Mouse (Mus musculus): ENCODE measurements at regions not wholly inside any gene's neighbourhood (a gene's known extent, or its start where the extent isn't known, plus 50 kb on each side); places are given as distances from the start of the nearest gene placed in this dataset.

GRCm38 (mm10) chr13:107903150-107903959 lies 140.9 kb upstream of the Smim15 start:
- ATAC-seq (ENCODE audit: insufficient number of reproducible peaks, low FRiP score, low TSS enrichment, low read depth): 0 out of 2 replicates have a peak, but pooled peaks have one; percentile 43
- Histone ChIP-seq H3K27me3 (no peaks in the 10 kb centered on the region), H3K4me2 (replicated peaks) (no peak overlapping the region), H3K4me3 (replicated peaks) (no peak overlapping the region), H3K4me1 (peaks cover 8% of the 10 kb centered on the region), H3K27ac (replicated peaks) (no peak overlapping the region), H3K9ac (no peak overlapping the region), H3K9me3 (replicated peaks) (no peaks in the 10 kb centered on the region), H3K36me3 (no peaks in the 10 kb centered on the region)
- WGBS: 42% methylated on average over 9 of the region's 9 CpGs

- Histone ChIP-seq H3K36me3 (no peaks in the 10 kb centered on the region), H3K9me3 (replicated peaks) (no peaks in the 10 kb centered on the region), H3K4me1 (peaks cover 8% of the 10 kb centered on the region), H3K9ac (no peak overlapping the region), H3K27ac (replicated peaks) (no peak overlapping the region), H3K4me3 (replicated peaks) (no peak overlapping the region), H3K27me3 (no peaks in the 10 kb centered on the region), H3K4me2 (replicated peaks) (no peak overlapping the region)
- ATAC-seq (ENCODE audit: insufficient number of reproducible peaks, low FRiP score, low TSS enrichment, low read depth): no peak
- WGBS: 68% methylated on average over 5 of the region's 5 CpGs
These were observed 141.5 kb upstream of the Smim15 start for GRCm38 (mm10) chr13:107902800-107903149.

- peak overlapping the region; percentile 39; the same call in 1 of the 2 replicates for H3K27ac ChIP-seq (replicated peaks)
- ATAC-seq (ENCODE audit: insufficient number of reproducible peaks, low FRiP score, low TSS enrichment, low read depth): no peak; the same call in 1 of the 2 replicates
- H3K36me3 ChIP-seq: no peaks in the 10 kb centered on the region
- no peak overlapping the region for H3K4me2 ChIP-seq (replicated peaks)
- no peaks in the 10 kb centered on the region for H3K27me3 ChIP-seq
- H3K9me3 ChIP-seq (replicated peaks): no peaks in the 10 kb centered on the region
- H3K4me3 ChIP-seq (replicated peaks): no peak overlapping the region
- H3K4me1 ChIP-seq: peaks cover 8% of the 10 kb centered on the region
- no peak overlapping the region for H3K9ac ChIP-seq
- 33% methylated on average over 8 of the region's 8 CpGs for WGBS
These were observed 144.5 kb upstream of the Smim15 start for GRCm38 (mm10) chr13:107899600-107900229.

- Histone ChIP-seq H3K9me3 (replicated peaks) (no peaks in the 10 kb centered on the region), H3K4me3 (replicated peaks) (no peak overlapping the region), H3K4me2 (replicated peaks) (no peak overlapping the region), H3K36me3 (no peaks in the 10 kb centered on the region), H3K4me1 (peaks cover 8% of the 10 kb centered on the region), H3K27me3 (no peaks in the 10 kb centered on the region), H3K9ac (no peak overlapping the region), H3K27ac (replicated peaks) (no peak overlapping the region)
- no peak for ATAC-seq (ENCODE audit: insufficient number of reproducible peaks, low FRiP score, low TSS enrichment, low read depth)
- 52% methylated on average over 1 of the region's 1 CpGs for WGBS
These were observed 146.6 kb upstream of the Smim15 start for GRCm38 (mm10) chr13:107897646-107898045.

- Histone ChIP-seq H3K27me3 (peaks cover 4% of the 10 kb centered on the region; the same call in 1 of the 2 replicates), H3K4me1 (peaks cover 8% of the 10 kb centered on the region), H3K9me3 (replicated peaks) (no peaks in the 10 kb centered on the region), H3K4me3 (replicated peaks) (no peak overlapping the region), H3K27ac (replicated peaks) (no peak overlapping the region), H3K4me2 (replicated peaks) (no peak overlapping the region), H3K36me3 (no peaks in the 10 kb centered on the region), H3K9ac (no peak overlapping the region)
- 56% methylated on average over 3 of the region's 3 CpGs for WGBS
- no peak for ATAC-seq (ENCODE audit: insufficient number of reproducible peaks, low FRiP score, low TSS enrichment, low read depth)
These were observed 147.1 kb upstream of the Smim15 start for GRCm38 (mm10) chr13:107897184-107897583.

- no peak overlapping the region for H3K9ac ChIP-seq
- H3K4me1 ChIP-seq: peaks cover 4% of the 10 kb centered on the region
- H3K27ac ChIP-seq (replicated peaks): no peak overlapping the region
- 91% methylated on average over 8 of the region's 8 CpGs for WGBS
- H3K36me3 ChIP-seq: no peaks in the 10 kb centered on the region
- no peaks in the 10 kb centered on the region for H3K9me3 ChIP-seq (replicated peaks)
- no peak overlapping the region for H3K4me3 ChIP-seq (replicated peaks)
- H3K27me3 ChIP-seq: peaks cover 6% of the 10 kb centered on the region; the same call in 1 of the 2 replicates
- H3K4me2 ChIP-seq (replicated peaks): no peak overlapping the region
- ATAC-seq (ENCODE audit: insufficient number of reproducible peaks, low FRiP score, low TSS enrichment, low read depth): no peak
These were observed 150.6 kb upstream of the Smim15 start for GRCm38 (mm10) chr13:107893581-107894183.

- 81% methylated on average over 4 of the region's 4 CpGs for WGBS
- H3K4me2 ChIP-seq (replicated peaks): no peak overlapping the region
These were observed 151.2 kb upstream of the Smim15 start for GRCm38 (mm10) chr13:107893081-107893480.

GRCm38 (mm10) chr13:107891946-107892345 lies 152.3 kb upstream of the Smim15 start:
- Histone ChIP-seq H3K4me2 (replicated peaks) (peak overlapping the region; percentile 90), H3K4me3 (replicated peaks) (peak overlapping the region; percentile 79), H3K9me3 (replicated peaks) (no peaks in the 10 kb centered on the region), H3K4me1 (peaks cover 16% of the 10 kb centered on the region), H3K9ac (0 out of 2 replicates have a peak overlapping the region, but pooled peaks have one; percentile 70), H3K27me3 (peaks cover 6% of the 10 kb centered on the region; the same call in 1 of the 2 replicates), H3K36me3 (no peaks in the 10 kb centered on the region), H3K27ac (replicated peaks) (no peak overlapping the region; the same call in 1 of the 2 replicates)
- ATAC-seq (ENCODE audit: insufficient number of reproducible peaks, low FRiP score, low TSS enrichment, low read depth): no peak
- WGBS: 13% methylated on average over 11 of the region's 11 CpGs

More at GRCm38 (mm10) chr13:107893081-107893480, 151.2 kb upstream of the Smim15 start:
- H3K27me3 ChIP-seq: peaks cover 6% of the 10 kb centered on the region; the same call in 1 of the 2 replicates
- peaks cover 6% of the 10 kb centered on the region for H3K4me1 ChIP-seq
- H3K9me3 ChIP-seq (replicated peaks): no peaks in the 10 kb centered on the region
- no peak overlapping the region for H3K9ac ChIP-seq
- no peak for ATAC-seq (ENCODE audit: insufficient number of reproducible peaks, low FRiP score, low TSS enrichment, low read depth)
- H3K4me3 ChIP-seq (replicated peaks): no peak overlapping the region
- H3K36me3 ChIP-seq: no peaks in the 10 kb centered on the region
- no peak overlapping the region for H3K27ac ChIP-seq (replicated peaks)

GRCm38 (mm10) chr13:107890866-107891821 lies 153.1 kb upstream of the Smim15 start:
- Histone ChIP-seq H3K27ac (replicated peaks) (peak overlapping the region; percentile 96), H3K4me3 (replicated peaks) (peak overlapping the region; percentile 79), H3K36me3 (no peaks in the 10 kb centered on the region), H3K4me1 (peaks cover 16% of the 10 kb centered on the region), H3K4me2 (replicated peaks) (peak overlapping the region; percentile 90), H3K9ac (peak overlapping the region; percentile 70), H3K27me3 (peaks cover 6% of the 10 kb centered on the region; the same call in 1 of the 2 replicates), H3K9me3 (replicated peaks) (no peaks in the 10 kb centered on the region)
- ATAC-seq (ENCODE audit: insufficient number of reproducible peaks, low FRiP score, low TSS enrichment, low read depth): peak; percentile 2
- WGBS: under 1% methylated on average over 95 of the region's 95 CpGs

GRCm38 (mm10) chr13:107889985-107890865 lies 154.0 kb upstream of the Smim15 start:
- Histone ChIP-seq H3K27me3 (peaks cover 6% of the 10 kb centered on the region; the same call in 1 of the 2 replicates), H3K9ac (peak overlapping the region; percentile 70), H3K4me2 (replicated peaks) (peak overlapping the region; percentile 90), H3K27ac (replicated peaks) (peak overlapping the region; percentile 96), H3K4me1 (peaks cover 16% of the 10 kb centered on the region), H3K4me3 (replicated peaks) (peak overlapping the region; percentile 79), H3K36me3 (no peaks in the 10 kb centered on the region), H3K9me3 (replicated peaks) (no peaks in the 10 kb centered on the region)
- under 1% methylated on average over 71 of the region's 90 CpGs for WGBS
- ATAC-seq (ENCODE audit: insufficient number of reproducible peaks, low FRiP score, low TSS enrichment, low read depth): peak; percentile 95
